Mouse (Mus musculus): Measurements from ENCODE around the gene Sdk2.

- TF ChIP-seq CTCF (IDR thresholded peaks at IDR 0.05): no peak
- no peak for TF ChIP-seq EP300 (IDR thresholded peaks at IDR 0.05)
Measured at GRCm38 (mm10) chr11:113855661-113856060, 211.2 kb downstream of the Sdk2 start.
